Mouse (Mus musculus) neural tube, embryonic 15.5 days (tissue): ENCODE measurements at regions not wholly inside any gene's neighbourhood (a gene's known extent, or its start where the extent isn't known, plus 50 kb on each side); places are given as distances from the start of the nearest gene placed in this dataset.

Experiments used
- ATAC-seq: fragments of 200-750 bp; cut with Nextera tagmentation; 2 replicates; pipeline ENCODE4 v1.8.0; 2017; ENCODE audit warnings: mild to moderate bottlenecking, moderate TSS enrichment, moderate library complexity; ENCODE audit not compliant: low FRiP score
- H3K27ac ChIP-seq: fragments of 300-500 bp; sonication (generic); replicated peaks from 2 replicates; pipeline ENCODE4 v1.5.1; 2015; ENCODE audit warnings: mild to moderate bottlenecking, inconsistent platforms
- H3K27me3 ChIP-seq: fragments of 300-500 bp; sonication (generic); replicated peaks from 2 replicates; pipeline ENCODE4 v1.6.1; 2015; ENCODE audit warnings: inconsistent platforms
- H3K36me3 ChIP-seq: fragments of 300-500 bp; sonication (generic); 2 replicates; pipeline ENCODE4 v1.6.1; 2015; ENCODE audit warnings: inconsistent platforms
- H3K4me1 ChIP-seq: fragments of 300-500 bp; sonication (generic); 2 replicates; pipeline ENCODE4 v1.6.1; 2015; ENCODE audit warnings: inconsistent platforms
- H3K4me2 ChIP-seq: fragments of 300-500 bp; sonication (generic); 2 replicates; pipeline ENCODE4 v1.6.1; 2015; ENCODE audit warnings: inconsistent platforms, mild to moderate bottlenecking, moderate library complexity
- H3K4me3 ChIP-seq: fragments of 300-500 bp; sonication (generic); replicated peaks from 2 replicates; pipeline ENCODE4 v1.5.1; 2015; ENCODE audit warnings: mild to moderate bottlenecking, inconsistent platforms
- H3K9ac ChIP-seq: fragments of 300-500 bp; sonication (generic); replicated peaks from 2 replicates; pipeline ENCODE4 v1.6.1; 2015; ENCODE audit warnings: mild to moderate bottlenecking, inconsistent platforms
- H3K9me3 ChIP-seq: fragments of 300-500 bp; sonication (generic); replicated peaks from 2 replicates; pipeline ENCODE4 v1.6.1; 2016; ENCODE audit warnings: inconsistent platforms
- WGBS: fragments of 180-500 bp; shearing (Covaris S2); methylation state at CpG from one replicate; pipeline ENCODE4 v1.1.7; 2015; ENCODE audit warnings: mixed read lengths; 5-methylcytosine and 5-hydroxymethylcytosine counted together

DNA sequence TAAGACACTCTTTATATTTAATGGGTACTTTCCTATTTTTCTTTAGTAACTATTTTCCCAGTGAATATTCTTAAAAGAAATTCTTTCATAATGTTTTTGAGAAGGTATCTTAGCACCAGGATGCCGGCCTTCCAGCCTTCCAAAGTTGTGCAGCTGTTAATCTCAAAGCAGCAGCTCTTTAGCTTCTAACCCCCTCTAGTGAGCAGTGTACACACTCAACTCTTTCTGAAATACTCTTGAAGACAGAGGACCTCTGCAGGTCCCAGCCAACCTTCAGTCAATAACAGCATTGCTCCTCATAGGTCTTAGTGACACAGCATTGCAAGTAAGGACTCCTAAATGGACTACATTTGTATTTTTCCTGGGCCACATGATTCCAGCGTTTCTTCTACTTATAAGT, 55.2 kb upstream of the Gm34302 start:
- WGBS, result 75% methylated on average over 2 of the region's 2 CpGs
- Histone ChIP-seq H3K4me2 (no peak overlapping the region), H3K4me3 (no peak overlapping the region), H3K9ac (no peak overlapping the region), H3K36me3 (no peaks in the 10 kb centered on the region), H3K27ac (no peak overlapping the region), H3K9me3 (no peaks in the 10 kb centered on the region), H3K27me3 (no peaks in the 10 kb centered on the region), H3K4me1 (no peaks in the 10 kb centered on the region)
- ATAC-seq, result no peak

DNA sequence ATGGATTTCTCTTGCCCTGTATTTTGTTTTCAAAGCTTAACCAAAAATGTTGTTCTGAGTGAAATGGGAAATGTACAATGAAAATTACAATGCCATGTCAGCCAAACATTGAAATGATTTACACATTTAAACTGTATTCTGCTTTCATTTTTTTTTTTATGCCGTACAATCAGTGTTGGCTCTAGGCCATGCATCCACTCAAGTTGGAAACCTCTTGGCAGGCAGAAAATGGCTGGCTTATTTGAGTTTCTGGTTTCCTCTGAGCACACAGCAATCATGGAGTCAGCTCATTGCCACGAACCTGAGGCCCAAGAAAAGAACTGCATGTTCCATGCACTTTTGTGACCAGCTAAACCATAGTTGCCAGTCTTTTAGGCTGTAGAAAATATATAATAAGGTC, 50.5 kb upstream of the Gm34302 start:
- Histone ChIP-seq H3K27me3 (no peaks in the 10 kb centered on the region), H3K9me3 (no peaks in the 10 kb centered on the region), H3K9ac (no peak overlapping the region), H3K36me3 (no peaks in the 10 kb centered on the region), H3K4me2 (no peak overlapping the region), H3K4me1 (no peaks in the 10 kb centered on the region), H3K27ac (no peak overlapping the region), H3K4me3 (no peak overlapping the region)
- WGBS, result 73% methylated on average over 2 of the region's 2 CpGs
- no peak for ATAC-seq
